Mouse (Mus musculus): ENCODE data around the gene Adgrg3. TPM values are rescaled to one million over a fixed set of nuclear protein-coding genes. Genes with fewer than 3 reads are reported as not detected.
"Not testable (repeated sequence)": the region's sequence is repeated elsewhere in the genome, so short reads cannot be mapped to it uniquely, and the experiment has no call there.

Gene Adgrg3
- polyA plus RNA-seq, 1 experiment from 2014 or later: 3.8 TPM

GRCm38 (mm10) chr8:95025421-95025820, 7.9 kb downstream of the Adgrg3 start:
- ATAC-seq (ENCODE audit: low FRiP score, low TSS enrichment): no peak
- 71% methylated on average over 2 of the region's 2 CpGs for WGBS
- H3K9ac ChIP-seq (ENCODE audit: low read depth, low read length): no peak overlapping the region
- H3K27me3 ChIP-seq (ENCODE audit: control insufficient read depth, insufficient read depth, low read length): no peaks in the 10 kb centered on the region
- no peaks in the 10 kb centered on the region for H3K4me1 ChIP-seq (ENCODE audit: control insufficient read depth, insufficient read depth, low read length)
- H3K4me3 ChIP-seq (ENCODE audit: low read length): no peak overlapping the region
- no peak overlapping the region for H3K27ac ChIP-seq (ENCODE audit: low read depth, low read length)
- H3K36me3 ChIP-seq (ENCODE audit: control insufficient read depth, insufficient read depth, low read length): no peaks in the 10 kb centered on the region
- H3K9me3 ChIP-seq (ENCODE audit: control insufficient read depth, low read length): no peaks in the 10 kb centered on the region; the same call in 1 of the 2 replicates
- H3K4me2 ChIP-seq (replicated peaks; ENCODE audit: low read depth, low read length): no peak overlapping the region

- not testable (repeated sequence) for H3K4me3 ChIP-seq (ENCODE audit: low read length); H3K27me3 ChIP-seq (ENCODE audit: control insufficient read depth, insufficient read depth, low read length); H3K27ac ChIP-seq (ENCODE audit: low read depth, low read length); H3K4me2 ChIP-seq (replicated peaks; ENCODE audit: low read depth, low read length); H3K9ac ChIP-seq (ENCODE audit: low read depth, low read length); H3K9me3 ChIP-seq (ENCODE audit: control insufficient read depth, low read length); H3K36me3 ChIP-seq (ENCODE audit: control insufficient read depth, insufficient read depth, low read length); H3K4me1 ChIP-seq (ENCODE audit: control insufficient read depth, insufficient read depth, low read length); ATAC-seq (ENCODE audit: low FRiP score, low TSS enrichment)
- WGBS: 53% methylated on average over 7 of the region's 7 CpGs
Measured at GRCm38 (mm10) chr8:95028391-95028790, 10.9 kb downstream of the Adgrg3 start.

GRCm38 (mm10) chr8:95037106-95037925, 19.8 kb downstream of the Adgrg3 start:
- no peak overlapping the region for H3K27ac ChIP-seq (ENCODE audit: low read depth, low read length)
- ATAC-seq (ENCODE audit: low FRiP score, low TSS enrichment): peak; percentile 78; the same call in 1 of the 2 replicates

GRCm38 (mm10) chr8:95041883-95042784, 24.6 kb downstream of the Adgrg3 start:
- no peaks in the 10 kb centered on the region for H3K4me1 ChIP-seq (ENCODE audit: control insufficient read depth, insufficient read depth, low read length)
- no peaks in the 10 kb centered on the region for H3K27me3 ChIP-seq (ENCODE audit: control insufficient read depth, insufficient read depth, low read length)
- no peaks in the 10 kb centered on the region for H3K36me3 ChIP-seq (ENCODE audit: control insufficient read depth, insufficient read depth, low read length)
- H3K4me2 ChIP-seq (replicated peaks; ENCODE audit: low read depth, low read length): no peak overlapping the region
- peak; percentile 67; the same call in 1 of the 2 replicates for ATAC-seq (ENCODE audit: low FRiP score, low TSS enrichment)
- H3K4me3 ChIP-seq (ENCODE audit: low read length): no peak overlapping the region
- no peaks in the 10 kb centered on the region for H3K9me3 ChIP-seq (ENCODE audit: control insufficient read depth, low read length)
- WGBS: 62% methylated on average over 6 of the region's 6 CpGs
- peak overlapping the region; percentile 90 for H3K27ac ChIP-seq (ENCODE audit: low read depth, low read length)
- H3K9ac ChIP-seq (ENCODE audit: low read depth, low read length): no peak overlapping the region

More at GRCm38 (mm10) chr8:95037106-95037925, 19.8 kb downstream of the Adgrg3 start:
- Histone ChIP-seq H3K4me2 (replicated peaks; ENCODE audit: low read depth, low read length) (no peak overlapping the region), H3K4me1 (ENCODE audit: control insufficient read depth, insufficient read depth, low read length) (no peaks in the 10 kb centered on the region), H3K9ac (ENCODE audit: low read depth, low read length) (no peak overlapping the region), H3K9me3 (ENCODE audit: control insufficient read depth, low read length) (no peaks in the 10 kb centered on the region), H3K4me3 (ENCODE audit: low read length) (no peak overlapping the region), H3K27me3 (ENCODE audit: control insufficient read depth, insufficient read depth, low read length) (no peaks in the 10 kb centered on the region), H3K36me3 (ENCODE audit: control insufficient read depth, insufficient read depth, low read length) (no peaks in the 10 kb centered on the region)
- 62% methylated on average over 7 of the region's 7 CpGs for WGBS

- H3K9ac ChIP-seq (ENCODE audit: low read depth, low read length): no peak overlapping the region
- no peak overlapping the region for H3K27ac ChIP-seq (ENCODE audit: low read depth, low read length)
- H3K4me3 ChIP-seq (ENCODE audit: low read length): no peak overlapping the region
- H3K9me3 ChIP-seq (ENCODE audit: control insufficient read depth, low read length): no peaks in the 10 kb centered on the region
- no peak overlapping the region for H3K4me2 ChIP-seq (replicated peaks; ENCODE audit: low read depth, low read length)
- no peaks in the 10 kb centered on the region for H3K4me1 ChIP-seq (ENCODE audit: control insufficient read depth, insufficient read depth, low read length)
- H3K36me3 ChIP-seq (ENCODE audit: control insufficient read depth, insufficient read depth, low read length): no peaks in the 10 kb centered on the region
- WGBS: 71% methylated on average over 4 of the region's 4 CpGs
- no peak for ATAC-seq (ENCODE audit: low FRiP score, low TSS enrichment)
- H3K27me3 ChIP-seq (ENCODE audit: control insufficient read depth, insufficient read depth, low read length): no peaks in the 10 kb centered on the region; the same call in 1 of the 2 replicates
Measured at GRCm38 (mm10) chr8:95044811-95045210, 27.3 kb downstream of the Adgrg3 start.

GRCm38 (mm10) chr8:95046982-95047381, 29.5 kb downstream of the Adgrg3 start:
- Histone ChIP-seq H3K9ac (ENCODE audit: low read depth, low read length) (no peak overlapping the region), H3K4me3 (ENCODE audit: low read length) (no peak overlapping the region), H3K36me3 (ENCODE audit: control insufficient read depth, insufficient read depth, low read length) (no peaks in the 10 kb centered on the region), H3K27ac (ENCODE audit: low read depth, low read length) (no peak overlapping the region), H3K9me3 (ENCODE audit: control insufficient read depth, low read length) (no peaks in the 10 kb centered on the region), H3K4me2 (replicated peaks; ENCODE audit: low read depth, low read length) (no peak overlapping the region), H3K4me1 (ENCODE audit: control insufficient read depth, insufficient read depth, low read length) (no peaks in the 10 kb centered on the region), H3K27me3 (ENCODE audit: control insufficient read depth, insufficient read depth, low read length) (no peaks in the 10 kb centered on the region; the same call in 1 of the 2 replicates)
- ATAC-seq (ENCODE audit: low FRiP score, low TSS enrichment): no peak
- 71% methylated on average over 3 of the region's 3 CpGs for WGBS

- H3K4me2 ChIP-seq (replicated peaks; ENCODE audit: low read depth, low read length): no peak overlapping the region
- no peak overlapping the region for H3K27ac ChIP-seq (ENCODE audit: low read depth, low read length)
- no peaks in the 10 kb centered on the region for H3K9me3 ChIP-seq (ENCODE audit: control insufficient read depth, low read length)
- no peaks in the 10 kb centered on the region for H3K36me3 ChIP-seq (ENCODE audit: control insufficient read depth, insufficient read depth, low read length)
- no peak overlapping the region for H3K4me3 ChIP-seq (ENCODE audit: low read length)
- WGBS: 75% methylated on average over 6 of the region's 6 CpGs
- no peaks in the 10 kb centered on the region; the same call in 1 of the 2 replicates for H3K27me3 ChIP-seq (ENCODE audit: control insufficient read depth, insufficient read depth, low read length)
- H3K9ac ChIP-seq (ENCODE audit: low read depth, low read length): no peak overlapping the region
- no peak for ATAC-seq (ENCODE audit: low FRiP score, low TSS enrichment)
- H3K4me1 ChIP-seq (ENCODE audit: control insufficient read depth, insufficient read depth, low read length): no peaks in the 10 kb centered on the region
Measured at GRCm38 (mm10) chr8:95047884-95048680, 30.6 kb downstream of the Adgrg3 start.

GRCm38 (mm10) chr8:95049636-95050035, 32.1 kb downstream of the Adgrg3 start:
- Histone ChIP-seq H3K9me3 (ENCODE audit: control insufficient read depth, low read length) (no peaks in the 10 kb centered on the region), H3K4me2 (replicated peaks; ENCODE audit: low read depth, low read length) (no peak overlapping the region), H3K36me3 (ENCODE audit: control insufficient read depth, insufficient read depth, low read length) (no peaks in the 10 kb centered on the region), H3K27ac (ENCODE audit: low read depth, low read length) (no peak overlapping the region), H3K9ac (ENCODE audit: low read depth, low read length) (no peak overlapping the region), H3K4me3 (ENCODE audit: low read length) (no peak overlapping the region), H3K27me3 (ENCODE audit: control insufficient read depth, insufficient read depth, low read length) (no peaks in the 10 kb centered on the region; the same call in 1 of the 2 replicates), H3K4me1 (ENCODE audit: control insufficient read depth, insufficient read depth, low read length) (no peaks in the 10 kb centered on the region)
- 71% methylated on average over 2 of the region's 2 CpGs for WGBS
- ATAC-seq (ENCODE audit: low FRiP score, low TSS enrichment): no peak
